Mouse (Mus musculus): ENCODE results near the gene Dhx35. TPM values are rescaled to one million over a fixed set of nuclear protein-coding genes. Genes with fewer than 3 reads are reported as not detected.

The Dhx35 gene
- polyA plus RNA-seq (2015; fragmentation: Nextera tagmentation; extraction: Ambion mirVana) = 13.3 and 13.6 TPM in 2 replicates

DNA sequence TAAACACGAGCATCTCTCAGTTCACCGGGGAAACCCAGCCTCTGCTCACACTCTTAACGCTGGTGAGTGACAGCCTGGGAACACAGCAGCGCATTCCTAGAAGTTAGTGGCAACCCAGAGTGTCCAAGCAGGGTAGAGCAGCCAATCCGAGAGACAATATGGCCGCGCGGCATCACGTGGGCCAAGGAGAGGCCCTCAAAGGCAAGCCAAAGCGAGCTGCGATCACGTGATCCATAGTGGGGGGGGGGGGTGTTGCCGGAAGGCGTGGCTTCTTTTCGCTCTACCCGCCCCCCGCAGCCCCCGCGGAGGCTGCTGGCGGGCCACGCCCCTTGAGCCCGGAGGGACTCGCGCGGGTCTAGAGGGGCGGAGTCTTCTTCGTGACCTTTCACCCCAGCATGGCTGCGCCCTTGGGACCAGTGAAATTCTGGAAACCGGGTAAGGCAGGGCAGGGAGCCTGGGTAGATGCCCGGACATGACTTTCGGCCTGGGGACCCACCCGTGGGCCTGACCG, at the start of gene Dhx35:
Gene Dhx35 (plus strand): TSS at position 314 of the 511 bp plus-strand sequence.
- Histone ChIP-seq H3K4me3 (replicated peaks) (peak within 1 kb of the TSS; percentile 64), H3K9me3 (no peaks in the 10 kb centered on the region), H3K4me1 (replicated peaks) (peaks cover 9% of the 10 kb centered on the region), H3K27ac (peak within 1 kb of the TSS; percentile 82), H3K4me2 (replicated peaks) (peak within 1 kb of the TSS; percentile 75), H3K27me3 (replicated peaks) (no peaks in the 10 kb centered on the region), H3K36me3 (no peaks in the 10 kb centered on the region), H3K9ac (peak within 1 kb of the TSS; percentile 66)
- WGBS = 0% methylated on average over 33 of the region's 33 CpGs
- ATAC-seq = peak; percentile 99

- Histone ChIP-seq H3K36me3 (no peaks in the 10 kb centered on the region), H3K4me3 (replicated peaks) (no peak overlapping the region), H3K27me3 (replicated peaks) (no peaks in the 10 kb centered on the region), H3K4me2 (replicated peaks) (no peak overlapping the region), H3K9me3 (no peaks in the 10 kb centered on the region), H3K4me1 (replicated peaks) (no peaks in the 10 kb centered on the region), H3K27ac (no peak overlapping the region), H3K9ac (no peak overlapping the region)
- ATAC-seq = no peak
- WGBS = 17% methylated on average over 2 of the region's 2 CpGs
Measured at GRCm38 (mm10) chr2:158745049-158745482, 49.5 kb upstream of the Dhx35 start.

DNA sequence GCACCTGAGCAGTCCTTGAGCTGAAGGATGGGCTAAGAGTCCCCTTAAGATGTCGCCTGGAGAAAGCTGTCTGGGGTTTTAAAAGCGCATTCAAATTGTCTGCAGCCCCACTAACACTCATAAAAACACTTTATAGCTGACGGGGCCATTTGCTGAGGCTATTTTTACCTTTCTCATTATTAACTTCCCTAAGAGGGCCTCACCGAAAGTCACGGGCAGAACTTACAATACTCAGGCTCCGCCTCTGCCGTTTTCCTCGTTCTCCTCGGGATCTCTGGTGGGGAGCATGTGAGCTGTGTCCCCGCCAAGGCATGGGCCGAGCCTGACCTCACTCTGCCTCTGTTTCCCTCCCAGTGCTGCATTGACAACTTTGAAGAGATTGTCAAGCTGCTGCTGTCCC, 48.4 kb upstream of the Dhx35 start:
- H3K4me1 ChIP-seq (replicated peaks) = no peaks in the 10 kb centered on the region
- no peak overlapping the region for H3K4me3 ChIP-seq (replicated peaks)
- H3K9me3 ChIP-seq = no peaks in the 10 kb centered on the region
- H3K9ac ChIP-seq = no peak overlapping the region
- H3K36me3 ChIP-seq = no peaks in the 10 kb centered on the region
- 66% methylated on average over 11 of the region's 11 CpGs for WGBS
- H3K27ac ChIP-seq = no peak overlapping the region
- ATAC-seq = no peak
- H3K27me3 ChIP-seq (replicated peaks) = no peaks in the 10 kb centered on the region
- H3K4me2 ChIP-seq (replicated peaks) = no peak overlapping the region

DNA sequence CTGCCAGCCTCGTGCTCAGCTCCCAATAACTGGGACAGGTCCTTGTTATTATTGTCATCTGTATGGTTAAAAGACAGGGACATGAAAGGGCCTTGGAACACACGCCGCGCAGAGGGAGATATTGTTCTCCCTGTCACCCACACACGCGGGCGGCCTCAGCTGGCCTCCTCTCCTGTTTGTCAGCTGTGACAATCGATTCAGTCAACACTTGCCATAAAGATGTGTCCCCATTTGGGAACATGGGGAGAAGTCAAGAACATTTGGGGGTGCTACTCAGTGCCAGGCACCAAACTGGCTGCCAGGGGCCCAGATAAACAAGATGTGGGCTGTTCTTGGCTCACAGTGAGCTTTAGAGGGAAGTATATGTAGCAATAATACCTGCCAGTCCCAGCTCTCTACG, 45.2 kb upstream of the Dhx35 start:
- Histone ChIP-seq H3K27me3 (replicated peaks) (no peaks in the 10 kb centered on the region), H3K9me3 (no peaks in the 10 kb centered on the region), H3K9ac (no peak overlapping the region), H3K4me3 (replicated peaks) (no peak overlapping the region), H3K4me2 (replicated peaks) (no peak overlapping the region), H3K4me1 (replicated peaks) (no peaks in the 10 kb centered on the region), H3K36me3 (no peaks in the 10 kb centered on the region), H3K27ac (no peak overlapping the region)
- WGBS = 91% methylated on average over 9 of the region's 9 CpGs
- no peak for ATAC-seq

GRCm38 (mm10) chr2:158760231-158760630, 34.4 kb upstream of the Dhx35 start:
- Histone ChIP-seq H3K4me1 (replicated peaks) (no peaks in the 10 kb centered on the region; the same call in 1 of the 2 replicates), H3K27me3 (replicated peaks) (no peaks in the 10 kb centered on the region), H3K9ac (no peak overlapping the region), H3K4me3 (replicated peaks) (no peak overlapping the region), H3K36me3 (no peaks in the 10 kb centered on the region), H3K4me2 (replicated peaks) (no peak overlapping the region), H3K27ac (no peak overlapping the region), H3K9me3 (no peaks in the 10 kb centered on the region)
- no peak for ATAC-seq
- WGBS = 71% methylated on average over 2 of the region's 2 CpGs

GRCm38 (mm10) chr2:158762339-158762738, 32.3 kb upstream of the Dhx35 start:
- Histone ChIP-seq H3K27me3 (replicated peaks) (no peaks in the 10 kb centered on the region), H3K4me1 (replicated peaks) (no peaks in the 10 kb centered on the region; the same call in 1 of the 2 replicates), H3K27ac (no peak overlapping the region), H3K4me2 (replicated peaks) (no peak overlapping the region), H3K4me3 (replicated peaks) (no peak overlapping the region), H3K9me3 (no peaks in the 10 kb centered on the region), H3K9ac (no peak overlapping the region), H3K36me3 (no peaks in the 10 kb centered on the region)
- ATAC-seq = peak; percentile 57
- WGBS = 64% methylated on average over 5 of the region's 5 CpGs

- Histone ChIP-seq H3K4me2 (replicated peaks) (peak within 1 kb of the TSS; percentile 96), H3K9me3 (no peaks in the 10 kb centered on the region), H3K4me3 (replicated peaks) (peak within 1 kb of the TSS; percentile 80), H3K9ac (peak within 1 kb of the TSS; percentile 74), H3K27me3 (replicated peaks) (no peaks in the 10 kb centered on the region), H3K4me1 (replicated peaks) (peaks cover 33% of the 10 kb centered on the region), H3K36me3 (no peaks in the 10 kb centered on the region), H3K27ac (peak within 1 kb of the TSS; percentile 81)
- under 1% methylated on average over 48 of the region's 48 CpGs for WGBS
- peak; percentile 97 for ATAC-seq
Measured at GRCm38 (mm10) chr2:158767742-158768339, 26.8 kb upstream of the Dhx35 start, which contains the start of gene Fam83d. Gene Fam83d (plus strand): TSS chr2:158768093.

DNA sequence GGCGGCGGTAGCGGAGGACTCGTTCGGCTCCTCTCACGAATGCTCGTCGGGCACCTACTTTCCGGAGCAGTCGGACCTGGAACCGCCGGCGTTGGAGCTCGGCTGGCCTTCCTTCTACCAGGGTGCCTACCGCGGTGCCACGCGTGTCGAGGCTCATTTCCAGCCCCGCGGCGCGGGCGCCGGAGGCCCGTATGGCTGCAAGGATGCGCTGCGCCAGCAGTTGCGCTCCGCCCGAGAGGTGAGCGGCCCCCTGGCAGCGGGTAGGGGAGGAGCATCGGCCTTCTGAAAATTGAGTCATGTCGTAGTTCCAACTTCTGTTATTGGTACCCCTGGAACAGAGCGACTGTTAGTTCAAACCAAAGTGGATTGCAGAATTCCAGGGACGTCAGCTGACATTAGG, 26.3 kb upstream of the Dhx35 start:
- Histone ChIP-seq H3K36me3 (no peaks in the 10 kb centered on the region), H3K27ac (peak overlapping the region; percentile 81), H3K4me2 (replicated peaks) (peak overlapping the region; percentile 96), H3K9me3 (no peaks in the 10 kb centered on the region), H3K4me1 (replicated peaks) (peaks cover 33% of the 10 kb centered on the region), H3K4me3 (replicated peaks) (peak overlapping the region; percentile 80), H3K27me3 (replicated peaks) (no peaks in the 10 kb centered on the region), H3K9ac (peak overlapping the region; percentile 74)
- under 1% methylated on average over 37 of the region's 37 CpGs for WGBS
- peak; percentile 27 for ATAC-seq

- ATAC-seq = peak; percentile 40
- Histone ChIP-seq H3K4me3 (replicated peaks) (peak overlapping the region; percentile 80), H3K4me1 (replicated peaks) (peaks cover 33% of the 10 kb centered on the region), H3K27ac (peak overlapping the region; percentile 81; the same call in 1 of the 2 replicates), H3K4me2 (replicated peaks) (peak overlapping the region; percentile 96), H3K9ac (peak overlapping the region; percentile 74), H3K36me3 (no peaks in the 10 kb centered on the region), H3K27me3 (replicated peaks) (no peaks in the 10 kb centered on the region), H3K9me3 (no peaks in the 10 kb centered on the region)
- under 1% methylated on average over 5 of the region's 5 CpGs for WGBS
Measured at GRCm38 (mm10) chr2:158768771-158769170, 25.8 kb upstream of the Dhx35 start.

DNA sequence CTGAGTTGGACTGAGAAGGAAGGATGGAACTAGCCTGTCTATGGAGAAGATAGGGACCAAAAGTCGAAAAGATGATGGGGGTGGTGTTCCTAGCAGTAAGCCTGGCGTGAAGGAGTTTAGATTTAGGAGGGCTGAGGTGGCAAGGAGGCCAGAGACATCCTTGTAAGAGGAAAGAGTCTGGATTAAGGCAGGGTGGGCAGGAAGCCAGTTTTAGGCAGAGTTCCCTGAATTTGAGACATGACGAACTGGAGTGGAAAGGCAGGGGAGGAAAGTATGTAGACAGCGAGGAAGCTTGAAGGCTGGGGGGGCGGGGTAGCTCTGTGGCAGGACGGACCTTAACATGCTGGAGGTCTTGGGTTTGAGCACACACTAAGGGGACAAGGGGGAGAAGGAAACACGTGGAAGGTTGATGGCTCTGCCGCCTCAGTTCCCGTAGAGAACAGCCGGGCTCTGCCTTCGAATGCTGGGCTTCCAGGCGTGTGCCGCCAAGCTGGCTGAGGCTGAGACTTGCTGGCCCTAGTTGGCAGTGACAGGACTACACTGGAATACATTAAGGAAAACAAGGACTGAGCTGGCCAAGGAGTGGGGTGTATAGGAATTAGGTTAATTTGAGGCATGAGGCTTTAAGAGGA, 24.4 kb upstream of the Dhx35 start:
- ATAC-seq = no peak
- no peaks in the 10 kb centered on the region for H3K27me3 ChIP-seq (replicated peaks)
- H3K9ac ChIP-seq = peak overlapping the region; percentile 74; the same call in 1 of the 2 replicates
- 34% methylated on average over 13 of the region's 13 CpGs for WGBS
- peak overlapping the region; percentile 96 for H3K4me2 ChIP-seq (replicated peaks)
- peak overlapping the region; percentile 80 for H3K4me3 ChIP-seq (replicated peaks)
- H3K9me3 ChIP-seq = no peaks in the 10 kb centered on the region
- H3K36me3 ChIP-seq = no peaks in the 10 kb centered on the region
- H3K27ac ChIP-seq = no peak overlapping the region
- H3K4me1 ChIP-seq (replicated peaks) = peaks cover 37% of the 10 kb centered on the region

DNA sequence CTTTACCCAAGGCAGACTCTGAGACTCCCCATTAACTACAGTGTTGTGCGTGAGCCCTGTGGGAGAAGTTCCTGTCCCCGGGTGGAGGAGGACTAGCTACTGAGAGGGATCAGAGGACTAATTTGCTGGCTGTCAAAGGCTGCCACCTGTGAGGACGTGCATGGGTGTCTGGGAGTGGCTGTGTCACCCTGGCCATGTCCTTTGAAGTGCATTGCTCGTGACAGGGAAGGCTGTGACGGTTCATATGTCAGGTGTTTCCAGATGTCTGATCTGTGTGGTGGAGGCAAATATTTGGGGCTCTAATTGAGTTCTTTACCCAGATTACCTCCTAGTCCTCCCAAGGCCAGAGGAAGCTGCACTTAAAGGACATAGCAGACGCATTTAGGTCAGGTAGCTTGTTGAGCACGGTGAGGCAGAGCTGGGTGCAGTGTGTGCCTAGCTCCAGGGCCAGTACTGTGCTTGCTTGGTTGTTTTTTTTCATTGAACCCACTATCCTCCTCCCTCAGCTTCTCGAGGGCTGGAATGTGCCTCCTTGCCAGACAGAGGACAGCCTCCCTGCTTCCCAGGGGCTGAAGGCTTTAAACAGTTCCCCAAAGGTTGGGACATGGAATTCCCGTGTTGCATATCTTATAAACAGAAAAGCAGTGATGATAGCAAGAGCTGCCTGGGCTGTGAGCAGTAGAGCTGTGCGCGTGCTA, 23.4 kb upstream of the Dhx35 start:
- H3K9me3 ChIP-seq = no peaks in the 10 kb centered on the region
- H3K27ac ChIP-seq = no peak overlapping the region
- H3K27me3 ChIP-seq (replicated peaks) = no peaks in the 10 kb centered on the region
- no peaks in the 10 kb centered on the region for H3K36me3 ChIP-seq
- peak overlapping the region; percentile 3; the same call in 1 of the 2 replicates for H3K9ac ChIP-seq
- H3K4me3 ChIP-seq (replicated peaks) = 0 out of 2 replicates have a peak overlapping the region, but pooled peaks have one; percentile 80
- WGBS = 37% methylated on average over 11 of the region's 11 CpGs
- H3K4me1 ChIP-seq (replicated peaks) = peaks cover 41% of the 10 kb centered on the region
- no peak for ATAC-seq
- H3K4me2 ChIP-seq (replicated peaks) = peak overlapping the region; percentile 96

DNA sequence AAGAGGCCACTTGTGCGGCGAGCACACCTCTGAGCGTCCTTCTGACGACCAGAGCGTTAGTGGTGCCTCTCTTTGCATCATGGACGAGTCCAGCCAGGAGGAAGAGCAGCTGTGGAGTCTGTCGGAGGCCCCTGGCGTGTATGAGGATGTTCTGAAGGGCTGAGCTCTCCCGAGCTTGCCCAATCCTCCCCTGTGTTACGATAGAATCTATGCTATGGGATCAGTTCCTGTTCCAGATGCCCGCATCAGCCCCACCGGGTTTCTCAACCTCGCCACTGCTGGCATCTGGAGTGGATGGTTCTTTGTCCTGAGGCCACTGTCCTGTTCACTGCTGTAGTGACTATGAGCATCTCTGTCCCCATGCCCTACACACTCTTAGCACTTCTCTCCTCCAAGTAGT, 21.8 kb upstream of the Dhx35 start:
- Histone ChIP-seq H3K36me3 (no peaks in the 10 kb centered on the region), H3K9ac (no peak overlapping the region), H3K27me3 (replicated peaks) (no peaks in the 10 kb centered on the region), H3K4me3 (replicated peaks) (no peak overlapping the region), H3K4me1 (replicated peaks) (peaks cover 55% of the 10 kb centered on the region), H3K27ac (no peak overlapping the region), H3K9me3 (no peaks in the 10 kb centered on the region), H3K4me2 (replicated peaks) (no peak overlapping the region)
- ATAC-seq = no peak
- 90% methylated on average over 13 of the region's 13 CpGs for WGBS

All from intestine, embryonic 15.5 days (tissue).